Mouse (Mus musculus) intestine, embryonic 14.5 days (tissue): Measurements from ENCODE around the gene Apopt1. TPM values are rescaled to one million over a fixed set of nuclear protein-coding genes. Genes with fewer than 3 reads are reported as not detected.

Experiments used
- ATAC-seq: fragments of 200-750 bp; cut with Nextera tagmentation; replicated peaks from 2 replicates; pipeline ENCODE4 v1.8.0; 2017; ENCODE audit warnings: low read depth, moderate number of reproducible peaks, moderate TSS enrichment, moderate library complexity; ENCODE audit not compliant: low FRiP score, low TSS enrichment
- DNase-seq: peaks from one replicate; pipeline ENCODE4 v3.0.0-alpha.2; 2018; ENCODE audit warnings: low spot score
- H3K27ac ChIP-seq: fragments of 300-500 bp; sonication (generic); 2 replicates; pipeline ENCODE4 v1.5.1; 2014; ENCODE audit warnings: low read depth, mild to moderate bottlenecking, control low read depth
- H3K27me3 ChIP-seq: fragments of 300-500 bp; sonication (generic); replicated peaks from 2 replicates; pipeline ENCODE4 v1.6.1; 2014; ENCODE audit warnings: low read length, control low read depth; ENCODE audit not compliant: control insufficient read depth, insufficient read depth
- H3K36me3 ChIP-seq: fragments of 300-500 bp; sonication (generic); 2 replicates; pipeline ENCODE4 v1.6.1; 2014; ENCODE audit warnings: low read length, control low read depth; ENCODE audit not compliant: control insufficient read depth, insufficient read depth
- H3K4me1 ChIP-seq: fragments of 300-500 bp; sonication (generic); replicated peaks from 2 replicates; pipeline ENCODE4 v1.6.1; 2014; ENCODE audit warnings: low read length, control low read depth, mixed read lengths; ENCODE audit not compliant: control insufficient read depth, insufficient read depth
- H3K4me2 ChIP-seq: fragments of 300-500 bp; sonication (generic); 2 replicates; pipeline ENCODE4 v1.6.1; 2014; ENCODE audit warnings: low read length
- H3K4me3 ChIP-seq: fragments of 300-500 bp; sonication (generic); 2 replicates; pipeline ENCODE4 v1.5.1; 2014; ENCODE audit warnings: low read depth, low read length, control low read depth, mixed read lengths
- H3K9ac ChIP-seq: fragments of 300-500 bp; sonication (generic); 2 replicates; pipeline ENCODE4 v1.6.1; 2014; ENCODE audit warnings: mild to moderate bottlenecking, low read length
- H3K9me3 ChIP-seq: fragments of 300-500 bp; sonication (generic); 2 replicates; pipeline ENCODE4 v1.6.1; 2016; ENCODE audit warnings: low read length, control low read depth; ENCODE audit not compliant: control insufficient read depth
- WGBS: fragments of 180-500 bp; shearing (Covaris S2); extraction: QIAGEN DNeasy Blood & Tissue Kit; methylation state at CpG from one replicate; pipeline ENCODE4 v1.1.7; 2014; 5-methylcytosine and 5-hydroxymethylcytosine counted together
- polyA plus RNA-seq: library from polyadenylated mRNA; unstranded; fragments of >200 nt; fragmentation: Nextera tagmentation; extraction: Ambion mirVana; gene quantifications from 2 replicates; pipeline ENCODE4 v1.2.1, GENCODE M21; 2014

Gene Apopt1
- polyA plus RNA-seq, 1 experiment from 2014 or later, result 58.2 TPM

DNA sequence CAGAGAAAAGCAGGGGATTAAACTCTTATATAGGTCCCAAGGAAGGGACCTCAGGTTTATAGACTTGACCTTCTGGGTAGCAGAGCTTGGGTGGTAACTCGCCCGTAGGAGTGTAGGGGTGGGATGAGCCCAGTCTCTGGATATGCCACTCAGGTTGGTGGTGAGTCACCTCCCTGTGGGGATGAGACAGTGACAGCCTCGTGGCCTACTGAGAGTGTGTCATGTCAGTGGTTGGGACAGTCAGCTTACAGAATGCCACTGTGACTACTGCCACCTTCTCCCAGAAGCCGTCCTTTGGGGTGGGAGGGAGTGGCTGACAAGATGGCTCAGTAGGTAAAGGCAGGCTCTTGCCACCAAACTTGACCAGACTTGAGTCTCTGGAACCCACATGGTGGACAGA is 26.7 kb upstream of the Apopt1 start:
- 0 out of 2 replicates have a peak, but pooled peaks cover 9% of the 10 kb centered on the region for H3K36me3 ChIP-seq
- WGBS, result 86% methylated on average over 4 of the region's 4 CpGs
- H3K9me3 ChIP-seq, result no peaks in the 10 kb centered on the region
- H3K9ac ChIP-seq, result no peak overlapping the region
- H3K4me2 ChIP-seq, result no peak overlapping the region
- H3K27ac ChIP-seq, result no peak overlapping the region
- DNase-seq (no peak), ATAC-seq (no peak)
- H3K4me3 ChIP-seq, result no peak overlapping the region
- no peaks in the 10 kb centered on the region for H3K27me3 ChIP-seq
- H3K4me1 ChIP-seq, result peaks cover 20% of the 10 kb centered on the region

DNA sequence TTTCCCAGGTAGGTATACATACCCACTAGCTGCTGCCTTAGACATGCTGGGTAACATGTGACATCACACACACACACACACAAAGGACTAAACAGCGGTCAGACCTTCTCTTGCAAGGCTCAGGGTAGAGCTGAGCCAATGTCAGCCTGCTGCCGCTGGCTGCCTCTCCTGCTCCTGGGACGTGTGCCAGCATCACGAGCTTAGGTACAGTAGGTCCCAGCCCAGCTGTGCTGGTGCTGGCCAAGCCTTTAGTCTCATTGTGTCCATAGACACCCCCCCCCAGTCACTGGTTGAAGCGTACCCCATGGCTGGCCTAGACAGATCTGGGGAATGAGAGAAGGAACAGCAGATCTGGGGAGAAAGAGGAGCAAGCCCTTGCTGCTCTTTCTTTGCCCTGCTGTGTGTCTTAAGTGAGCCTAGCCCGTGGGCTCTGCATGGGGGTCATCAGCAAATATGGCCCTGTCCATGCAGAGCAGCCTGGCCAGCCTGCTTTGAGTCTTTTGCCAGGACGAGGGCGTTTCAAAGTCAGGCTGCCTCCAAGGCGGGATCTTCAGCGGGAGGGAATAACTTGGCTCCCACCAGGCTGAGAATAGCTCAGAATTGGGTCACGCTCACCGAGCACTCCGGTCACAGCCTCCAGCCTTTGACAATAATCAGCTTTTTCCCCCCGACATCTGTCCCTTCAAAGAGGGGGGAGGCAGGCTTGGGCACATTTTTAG is 25.6 kb upstream of the Apopt1 start:
- Histone ChIP-seq H3K36me3 (0 out of 2 replicates have a peak, but pooled peaks cover 5% of the 10 kb centered on the region), H3K27ac (peak overlapping the region; percentile 51), H3K9me3 (no peaks in the 10 kb centered on the region), H3K27me3 (no peaks in the 10 kb centered on the region), H3K9ac (peak overlapping the region; percentile 17; the same call in 1 of the 2 replicates), H3K4me3 (no peak overlapping the region), H3K4me1 (peaks cover 20% of the 10 kb centered on the region), H3K4me2 (no peak overlapping the region)
- DNase-seq, result no peak
- ATAC-seq, result no peak
- WGBS, result 44% methylated on average over 14 of the region's 14 CpGs

DNA sequence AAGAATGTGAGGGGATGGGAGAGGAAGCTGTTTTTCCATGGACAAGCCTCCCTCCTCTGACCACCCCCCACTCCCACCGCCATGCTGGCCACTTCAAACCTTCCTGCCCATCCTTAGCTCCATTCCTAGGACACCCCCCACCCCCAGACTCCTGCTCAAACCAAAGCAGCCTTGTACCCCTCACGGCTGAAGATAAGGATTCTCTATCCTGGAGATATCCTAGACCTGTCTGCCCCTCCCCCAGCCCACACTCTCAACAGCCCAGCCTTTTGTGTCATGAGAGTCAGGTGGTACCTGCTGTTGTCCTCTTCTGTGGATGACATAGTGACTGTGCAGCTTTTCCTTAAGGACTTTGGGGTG is 25.0 kb upstream of the Apopt1 start:
- Histone ChIP-seq H3K4me1 (peaks cover 23% of the 10 kb centered on the region), H3K27ac (no peak overlapping the region), H3K9ac (peak overlapping the region; percentile 17; the same call in 1 of the 2 replicates), H3K27me3 (no peaks in the 10 kb centered on the region), H3K36me3 (0 out of 2 replicates have a peak, but pooled peaks cover 5% of the 10 kb centered on the region), H3K4me3 (no peak overlapping the region), H3K4me2 (no peak overlapping the region), H3K9me3 (no peaks in the 10 kb centered on the region)
- DNase-seq, result no peak
- ATAC-seq, result no peak
- 31% methylated on average over 2 of the region's 2 CpGs for WGBS

DNA sequence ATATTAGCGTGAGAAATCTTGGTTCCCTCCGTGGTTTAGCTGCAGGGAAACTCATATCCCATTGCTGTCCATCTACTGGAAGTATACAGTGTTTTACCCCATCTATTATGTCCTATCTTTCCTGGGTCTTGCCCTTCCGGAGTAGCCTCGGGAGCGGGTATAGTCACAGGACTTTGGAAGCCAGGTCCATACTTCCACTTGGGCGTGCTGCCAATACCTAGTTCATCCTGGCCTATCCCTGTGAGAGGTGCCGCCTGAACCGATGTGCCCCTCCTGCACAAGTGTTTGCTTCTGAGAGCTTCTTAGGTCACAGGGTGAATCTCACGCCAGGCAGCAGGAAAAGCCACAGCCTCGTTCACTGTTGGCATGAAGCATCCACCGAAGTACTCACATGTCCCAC is 23.6 kb upstream of the Apopt1 start:
- no peak overlapping the region for H3K27ac ChIP-seq
- H3K9me3 ChIP-seq, result no peaks in the 10 kb centered on the region

DNA sequence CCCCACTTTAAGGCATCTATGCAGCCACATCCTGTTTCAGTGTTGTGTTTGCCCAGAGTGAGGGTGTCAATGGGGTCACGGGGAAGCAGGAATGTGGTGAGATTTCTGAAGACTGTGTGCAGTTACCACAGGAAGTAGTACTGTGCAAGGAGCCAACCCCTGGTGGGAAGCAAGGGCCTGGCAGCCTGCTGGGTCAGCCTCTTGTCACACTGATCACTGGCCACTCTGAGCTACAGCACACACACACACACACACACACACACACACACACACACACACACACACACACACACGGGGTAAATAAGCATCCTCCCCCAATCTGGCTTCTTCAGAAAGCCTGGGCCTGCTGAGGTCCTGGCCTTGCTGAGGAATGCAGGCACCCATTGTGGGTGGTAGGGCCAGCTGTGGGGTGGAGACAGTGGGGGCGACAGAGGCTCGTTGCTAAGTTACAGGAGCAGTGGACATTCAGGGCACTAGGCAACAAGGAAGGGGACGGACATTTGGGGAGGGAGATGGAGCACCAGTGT is 21.7 kb upstream of the Apopt1 start:
- no peak for ATAC-seq
- 25% methylated on average over 5 of the region's 5 CpGs for WGBS
- peaks cover 48% of the 10 kb centered on the region for H3K4me1 ChIP-seq

More for the DNA sequence above, 23.6 kb upstream of the Apopt1 start:
- H3K27me3 ChIP-seq, result no peaks in the 10 kb centered on the region
- DNase-seq, result no peak
- no peak overlapping the region for H3K4me2 ChIP-seq
- no peak for ATAC-seq
- no peak overlapping the region for H3K9ac ChIP-seq
- WGBS, result 77% methylated on average over 11 of the region's 11 CpGs
- H3K36me3 ChIP-seq, result no peaks in the 10 kb centered on the region
- H3K4me1 ChIP-seq, result peaks cover 37% of the 10 kb centered on the region
- H3K4me3 ChIP-seq, result no peak overlapping the region

DNA sequence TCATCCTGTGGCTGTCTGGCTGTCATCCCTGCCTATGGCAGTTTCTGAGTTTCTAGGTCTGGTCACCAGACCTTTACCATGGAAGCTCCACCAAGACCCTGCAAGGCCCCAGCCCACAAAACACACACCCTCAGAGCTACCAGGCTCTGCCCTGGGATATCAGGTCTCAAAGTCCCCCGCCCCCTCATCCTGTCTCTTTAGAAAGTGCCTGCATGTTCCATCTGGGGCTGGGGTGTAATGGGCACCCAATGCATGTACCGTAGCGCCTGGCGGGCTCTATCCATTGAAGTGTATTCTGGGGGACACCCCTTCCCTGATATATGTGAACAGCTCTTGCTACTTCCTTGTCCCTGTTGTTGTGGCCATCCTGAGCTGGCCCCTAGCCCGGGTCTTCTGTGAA is 20.2 kb upstream of the Apopt1 start:
- H3K4me1 ChIP-seq, result peaks cover 39% of the 10 kb centered on the region
- DNase-seq (no peak), ATAC-seq (no peak)
- H3K9me3 ChIP-seq, result no peaks in the 10 kb centered on the region
- no peak overlapping the region for H3K9ac ChIP-seq
- WGBS, result 86% methylated on average over 5 of the region's 5 CpGs
- H3K27me3 ChIP-seq, result no peaks in the 10 kb centered on the region
- no peak overlapping the region for H3K4me3 ChIP-seq
- no peak overlapping the region; the same call in 1 of the 2 replicates for H3K27ac ChIP-seq
- H3K4me2 ChIP-seq, result no peak overlapping the region
- H3K36me3 ChIP-seq, result no peaks in the 10 kb centered on the region

More for the DNA sequence above, 21.7 kb upstream of the Apopt1 start:
- Histone ChIP-seq H3K9ac (no peak overlapping the region), H3K27me3 (no peaks in the 10 kb centered on the region), H3K4me2 (no peak overlapping the region), H3K27ac (no peak overlapping the region), H3K4me3 (no peak overlapping the region), H3K9me3 (no peaks in the 10 kb centered on the region), H3K36me3 (no peaks in the 10 kb centered on the region)
- DNase-seq, result no peak

DNA sequence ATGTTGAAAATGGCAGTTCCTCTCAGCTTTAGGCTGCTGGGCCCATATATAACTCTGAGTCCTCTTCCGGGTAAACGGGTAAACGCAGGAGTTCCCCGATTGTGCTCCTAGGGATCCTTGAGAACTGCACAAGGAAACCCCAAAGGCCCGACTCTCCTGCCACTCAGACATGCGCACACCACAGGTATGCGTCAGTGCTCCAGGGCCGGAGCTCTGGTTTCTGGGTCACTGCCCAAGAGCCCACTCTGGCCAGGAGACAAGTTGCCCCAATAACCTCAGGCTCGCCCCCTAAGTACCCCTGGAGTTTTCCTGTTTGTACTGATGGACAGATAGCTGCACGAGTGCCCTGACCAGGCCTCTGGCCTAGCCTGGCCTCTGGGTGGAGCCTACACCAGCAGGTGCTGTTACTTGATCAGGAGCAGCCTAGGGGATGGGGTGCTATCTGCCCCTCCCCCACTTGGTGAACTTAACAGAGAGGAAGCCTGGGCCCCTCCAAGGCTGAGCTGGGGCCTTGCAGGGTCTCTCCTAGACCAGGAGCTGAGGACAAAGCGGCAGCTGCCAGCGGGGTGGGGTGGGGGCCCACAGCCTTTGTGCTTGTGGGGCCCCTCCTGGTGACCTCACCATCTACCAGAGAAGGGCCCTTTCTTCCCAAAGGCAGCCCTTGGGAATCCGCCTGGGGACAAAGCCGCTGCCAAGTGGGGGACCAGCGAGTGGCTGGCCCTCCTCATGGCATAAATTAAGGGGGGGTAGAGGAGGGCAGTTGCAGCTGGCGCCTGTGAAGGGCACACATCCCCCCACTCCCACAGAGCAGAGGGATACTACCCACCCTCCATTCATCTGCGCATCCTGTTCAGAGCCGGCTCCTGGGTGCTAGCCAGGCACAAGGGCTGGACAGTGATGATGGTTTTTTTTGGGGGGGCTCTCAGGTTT is 19.5 kb upstream of the Apopt1 start:
- H3K27ac ChIP-seq, result peak overlapping the region; percentile 43
- no peaks in the 10 kb centered on the region for H3K9me3 ChIP-seq
- no peak overlapping the region; the same call in 1 of the 2 replicates for H3K4me2 ChIP-seq
- 48% methylated on average over 18 of the region's 18 CpGs for WGBS
- no peak overlapping the region for H3K4me3 ChIP-seq
- ATAC-seq (peak; percentile 42), DNase-seq (no peak)
- H3K9ac ChIP-seq, result no peak overlapping the region
- H3K4me1 ChIP-seq, result peaks cover 36% of the 10 kb centered on the region
- H3K36me3 ChIP-seq, result no peaks in the 10 kb centered on the region
- no peaks in the 10 kb centered on the region for H3K27me3 ChIP-seq

DNA sequence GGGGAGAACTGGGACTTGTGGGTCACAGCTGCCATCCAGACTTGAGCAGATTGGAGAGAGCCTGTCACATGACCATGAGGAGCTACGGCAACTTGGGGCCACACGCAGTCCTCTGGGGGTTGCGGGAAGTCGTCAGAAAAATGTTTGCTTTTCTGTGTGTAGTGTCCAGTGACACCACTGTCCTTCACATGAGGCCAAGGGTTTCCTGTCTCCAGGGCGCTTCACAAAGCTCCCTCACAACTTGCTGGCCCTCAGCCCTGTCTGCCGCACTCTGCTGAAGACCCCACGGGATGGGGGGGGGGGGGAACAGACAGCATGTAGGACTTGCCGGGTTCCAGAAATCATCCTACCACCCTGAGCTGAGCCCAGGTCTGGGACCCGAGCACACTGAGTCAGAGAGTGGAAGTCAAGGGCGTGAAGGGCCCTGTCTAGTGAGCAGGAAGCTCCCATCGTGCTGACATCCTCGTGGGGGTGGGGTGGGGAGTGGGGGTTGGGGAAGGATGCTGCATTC is 18.7 kb upstream of the Apopt1 start:
- Histone ChIP-seq H3K4me2 (no peak overlapping the region; the same call in 1 of the 2 replicates), H3K27ac (peak overlapping the region; percentile 43; the same call in 1 of the 2 replicates), H3K36me3 (no peaks in the 10 kb centered on the region), H3K27me3 (no peaks in the 10 kb centered on the region), H3K4me3 (no peak overlapping the region), H3K9me3 (no peaks in the 10 kb centered on the region), H3K9ac (no peak overlapping the region), H3K4me1 (peaks cover 36% of the 10 kb centered on the region)
- ATAC-seq (no peak), DNase-seq (no peak)
- WGBS, result 24% methylated on average over 12 of the region's 12 CpGs
